Mouse (Mus musculus) ES-E14 (cell line): ENCODE results near the gene Pde4d. TPM values are rescaled to one million over a fixed set of nuclear protein-coding genes. Genes with fewer than 3 reads are reported as not detected.

Source experiments
- DNase-seq: peaks from one replicate; pipeline ENCODE4 v3.0.0-alpha.2; 2013; ENCODE audit warnings: low read depth, low spot score
- H3K27ac ChIP-seq: 2 replicates; pipeline ENCODE4 v1.5.1; 2012; ENCODE audit warnings: low read depth, mild to moderate bottlenecking, low read length, moderate library complexity, mixed read lengths; ENCODE audit not compliant: poor library complexity, insufficient read depth, severe bottlenecking
- H3K36me3 ChIP-seq: 2 replicates; pipeline ENCODE4 v1.6.1; 2012; ENCODE audit warnings: mild to moderate bottlenecking, low read length, moderate library complexity, mixed read lengths; ENCODE audit not compliant: control insufficient read depth, poor library complexity, insufficient read depth, severe bottlenecking
- H3K4me1 ChIP-seq, 2 experiments: fragments of 150-350 bp in 1 of 2; sonication (generic) in 1 of 2; 2 replicates each; pipeline ENCODE4 v1.6.1; 2012; ENCODE audit warnings: low read length in 2 of 2, mild to moderate bottlenecking in 1 of 2, mixed read lengths in 1 of 2; ENCODE audit not compliant: control insufficient read depth in 2 of 2, insufficient read depth in 2 of 2, poor library complexity in 1 of 2
- H3K4me3 ChIP-seq, 2 experiments: fragments of 150-350 bp in 1 of 2; sonication (generic) in 1 of 2; 2 replicates each; pipeline ENCODE4 v1.5.1; 2012; ENCODE audit warnings: low read length in 2 of 2, low read depth in 1 of 2, mild to moderate bottlenecking in 1 of 2, mixed read lengths in 1 of 2; ENCODE audit not compliant: insufficient read depth in 1 of 2, poor library complexity in 1 of 2, severe bottlenecking in 1 of 2
- H3K9ac ChIP-seq: 2 replicates; pipeline ENCODE4 v1.6.1; 2012; ENCODE audit warnings: low read depth, mild to moderate bottlenecking, low read length, mixed read lengths; ENCODE audit not compliant: poor library complexity, insufficient read depth, severe bottlenecking
- H3K9me3 ChIP-seq: fragments of 150-350 bp; sonication (generic); 2 replicates; pipeline ENCODE4 v1.6.1; 2012; ENCODE audit warnings: low read depth, mild to moderate bottlenecking, low read length; ENCODE audit not compliant: control insufficient read depth, insufficient read depth
- CHD2 ChIP-seq: IDR thresholded peaks from 2 replicates; pipeline ENCODE4 v1.6.1; 2014; ENCODE audit warnings: mild to moderate bottlenecking, low read depth, low read length, inconsistent platforms
- HCFC1 ChIP-seq: IDR thresholded peaks from 2 replicates; pipeline ENCODE4 v1.6.1; 2012; ENCODE audit warnings: low read length, inconsistent platforms, borderline replicate concordance; ENCODE audit not compliant: insufficient read depth
- MAFK ChIP-seq: IDR thresholded peaks from 2 replicates; pipeline ENCODE4 v1.6.1; 2014; ENCODE audit warnings: mild to moderate bottlenecking, low read depth, low read length, inconsistent platforms; ENCODE audit not compliant: insufficient read depth
- ZC3H11A ChIP-seq: IDR thresholded peaks from 2 replicates; pipeline ENCODE4 v1.6.1; 2012; ENCODE audit warnings: low read depth, mild to moderate bottlenecking, inconsistent platforms, low read length, borderline replicate concordance
- ZNF384 ChIP-seq: IDR thresholded peaks from 2 replicates; pipeline ENCODE4 v1.6.1; 2012; ENCODE audit warnings: low read depth, low read length, inconsistent platforms
- in situ Hi-C, 2 experiments: fragments of 600-800 bp; cut with MboI; formaldehyde crosslinking; loops; one replicate each; pipeline ENCODE4 v1.15.1; 2025; ENCODE audit warnings: low sequenced_read_pairs in 2 of 2, inconsistent platforms in 1 of 2; ENCODE audit not compliant: unreplicated experiment in 2 of 2
- total RNA-seq: library from RNA; depleted of rRNA; stranded (reverse); fragments of 300-350 nt; gene quantifications from 2 replicates; pipeline ENCODE4 v1.2.3, GENCODE M21; 2012

The Pde4d gene
- total RNA-seq, 1 experiment: 10.4 TPM

DNA sequence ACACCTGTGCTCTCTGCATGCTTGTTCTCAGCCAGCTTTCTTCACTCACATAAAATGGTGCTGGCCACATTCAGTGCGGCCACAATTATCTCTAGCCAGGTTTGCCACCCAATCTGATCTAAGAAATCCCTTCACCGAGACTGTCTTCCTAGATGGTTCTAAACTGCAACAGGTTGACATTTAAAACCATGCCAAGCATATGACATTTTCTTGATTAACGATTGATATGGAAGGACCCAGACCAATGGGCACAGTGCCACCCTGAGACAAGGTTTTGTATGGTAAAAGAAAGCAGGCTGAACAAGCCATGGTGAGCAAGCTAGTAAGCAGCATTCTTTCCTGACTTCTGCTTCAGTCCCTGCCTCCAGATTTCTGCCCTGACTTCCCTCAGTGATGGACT, 18.0 kb upstream of the Pde4d start:
- H3K9ac ChIP-seq: no peak overlapping the region
- H3K4me3 ChIP-seq: no peak overlapping the region
- H3K4me1 ChIP-seq: no peaks in the 10 kb centered on the region
- no peak for DNase-seq
- no peak for TF ChIP-seq ZNF384
- no peak for TF ChIP-seq CHD2
- TF ChIP-seq HCFC1: no peak
- no peak for TF ChIP-seq ZC3H11A
- TF ChIP-seq MAFK: no peak
- in situ Hi-C loops: no loop called here
- no peaks in the 10 kb centered on the region for H3K36me3 ChIP-seq
- H3K27ac ChIP-seq: no peak overlapping the region
- no peaks in the 10 kb centered on the region for H3K9me3 ChIP-seq

DNA sequence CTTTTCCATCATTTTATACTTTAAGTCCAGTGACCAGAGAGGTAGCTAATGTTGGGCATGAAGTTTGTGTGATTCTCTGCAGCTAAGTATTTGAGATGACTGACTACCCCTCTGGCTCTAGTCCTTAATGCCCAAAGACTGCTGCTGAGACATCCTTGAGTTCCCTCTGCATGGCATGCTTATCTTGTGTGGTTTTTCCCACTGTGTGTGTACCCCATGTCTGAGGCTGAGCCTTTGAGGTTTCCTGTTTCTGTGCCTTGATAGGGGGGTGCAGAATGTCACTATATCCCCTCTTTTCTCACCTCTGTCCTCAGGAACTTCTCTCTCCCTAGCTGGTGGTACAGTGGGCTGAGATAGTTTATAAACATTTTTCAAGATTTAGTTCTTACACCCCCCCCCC, 14.1 kb upstream of the Pde4d start:
- H3K36me3 ChIP-seq: no peaks in the 10 kb centered on the region
- no peak overlapping the region for H3K27ac ChIP-seq
- TF ChIP-seq MAFK: no peak
- no peak for TF ChIP-seq ZC3H11A
- no peak for TF ChIP-seq CHD2
- TF ChIP-seq ZNF384: no peak
- TF ChIP-seq HCFC1: no peak
- H3K4me3 ChIP-seq: no peak overlapping the region
- in situ Hi-C loops: no loop called here
- no peak overlapping the region for H3K9ac ChIP-seq
- no peaks in the 10 kb centered on the region for H3K4me1 ChIP-seq
- H3K9me3 ChIP-seq: peaks cover 10% of the 10 kb centered on the region
- DNase-seq: no peak

DNA sequence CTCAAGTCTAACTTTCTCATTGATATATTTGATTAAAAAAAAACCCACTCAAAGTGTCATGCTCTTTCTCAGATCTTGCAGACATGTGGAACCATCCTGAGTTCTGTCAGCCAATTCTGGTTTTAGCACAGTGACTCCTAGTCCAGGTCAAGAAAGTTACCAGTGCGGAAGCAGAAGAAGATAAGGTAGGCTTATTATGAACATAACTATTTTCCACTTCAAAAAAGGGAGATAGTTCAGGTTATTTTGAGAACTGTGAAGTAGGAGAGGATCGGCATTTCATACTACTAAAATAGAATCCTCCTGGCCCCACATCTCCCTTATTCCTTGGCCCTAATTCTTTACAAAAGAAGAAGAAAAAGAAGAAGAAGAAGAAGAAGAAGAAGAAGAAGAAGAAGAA, 12.3 kb upstream of the Pde4d start:
- in situ Hi-C loops: no loop called here

DNA sequence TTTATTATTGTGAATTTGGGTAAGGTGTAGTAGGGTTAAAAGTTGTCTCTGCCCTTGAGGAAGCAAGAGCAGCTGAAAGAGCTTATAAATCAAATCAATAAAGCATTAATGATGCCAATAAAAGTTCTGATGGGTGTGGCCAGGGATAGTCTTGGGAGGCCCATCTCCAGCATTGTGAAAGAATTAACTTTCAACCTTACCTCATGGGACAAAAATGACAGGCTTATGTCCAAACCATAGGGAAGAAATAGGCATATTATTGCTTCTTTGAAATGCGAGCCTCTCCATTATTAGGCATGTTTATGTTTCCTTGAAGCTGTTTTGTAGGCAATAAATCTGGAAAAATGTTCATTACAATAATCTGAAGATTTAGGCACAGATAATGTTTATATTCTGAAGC, 10.7 kb upstream of the Pde4d start:
- DNase-seq: no peak
- Histone ChIP-seq H3K4me1 (no peaks in the 10 kb centered on the region), H3K4me3 (no peak overlapping the region), H3K9ac (no peak overlapping the region), H3K36me3 (no peaks in the 10 kb centered on the region), H3K27ac (no peak overlapping the region), H3K9me3 (peaks cover 10% of the 10 kb centered on the region)
- TF ChIP-seq CHD2 (no peak), HCFC1 (no peak), ZC3H11A (no peak), ZNF384 (no peak), MAFK (no peak)
- in situ Hi-C loops: no loop called here

More for the DNA sequence above, 12.3 kb upstream of the Pde4d start:
- no peak overlapping the region for H3K27ac ChIP-seq
- H3K9ac ChIP-seq: no peak overlapping the region
- no peak overlapping the region for H3K4me3 ChIP-seq
- no peaks in the 10 kb centered on the region for H3K4me1 ChIP-seq
- no peaks in the 10 kb centered on the region for H3K36me3 ChIP-seq
- peaks cover 10% of the 10 kb centered on the region for H3K9me3 ChIP-seq
- DNase-seq: no peak
- TF ChIP-seq HCFC1 (no peak), CHD2 (no peak), ZC3H11A (no peak), ZNF384 (no peak), MAFK (no peak)

DNA sequence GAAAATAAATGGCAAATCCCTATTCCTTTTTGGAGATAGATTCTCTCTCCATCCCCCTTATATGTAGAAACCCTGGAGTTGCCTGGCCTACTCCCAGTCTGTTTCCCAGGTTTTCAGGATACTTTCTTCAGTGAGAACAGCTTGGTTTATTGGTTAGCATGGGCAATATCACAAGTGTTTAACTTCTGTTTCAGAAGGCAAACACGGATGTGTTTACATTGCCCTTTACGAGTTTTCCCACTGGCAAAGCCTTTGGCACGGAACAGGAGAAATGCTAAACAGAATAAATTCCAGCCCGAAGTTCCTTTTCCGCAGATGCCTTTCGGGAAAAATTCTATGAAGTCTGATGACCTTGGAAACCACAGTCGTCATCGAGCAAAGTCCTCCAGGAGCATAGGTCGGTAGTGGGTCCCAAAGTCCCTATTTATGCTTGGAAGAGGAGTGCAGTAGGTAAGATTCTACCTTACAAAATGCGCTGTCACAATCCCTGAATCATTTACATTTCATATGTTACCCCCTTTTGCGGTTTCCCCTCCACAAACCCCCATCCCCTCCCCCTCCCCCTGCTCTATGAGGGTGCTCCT, 1.3 kb upstream of the Pde4d start:
- no peak overlapping the region for H3K9ac ChIP-seq
- H3K36me3 ChIP-seq: no peaks in the 10 kb centered on the region
- in situ Hi-C loops: no loop called here
- H3K9me3 ChIP-seq: no peaks in the 10 kb centered on the region
- no peak for TF ChIP-seq MAFK
- DNase-seq: no peak
- no peak overlapping the region for H3K4me3 ChIP-seq
- no peaks in the 10 kb centered on the region for H3K4me1 ChIP-seq
- no peak overlapping the region for H3K27ac ChIP-seq
